9 mouse cellular contexts compared by ENCODE assay signal in genomic region chr7:130073388-130073787, GRCm38 (mm10).
DNase-seq lines count a peak whose midpoint lies in the region; ATAC-seq lines count a peak whose summit lies in the region.
"Had no signal": no experiment of that assay in that cellular context is flagged by ENCODE, and none has a peak within 500 bp of the region (broad histone marks: within the 10 kb centered on the region; RNA-seq: fewer than 3 reads in every experiment).

No protein-coding gene starts in this region.

- no peak overlapping the region for H3K27ac ChIP-seq in heart, embryonic 12.5 days (ENCODE audit: poor library complexity, severe bottlenecking)
- H3K27ac ChIP-seq in embryonic facial prominence, embryonic 11.5 days (replicated peaks; ENCODE audit: low read depth, low read length): peak overlapping the region; percentile 7
- H3K27ac ChIP-seq in intestine, embryonic 14.5 days (ENCODE audit: low read depth): peak overlapping the region; percentile 85
- H3K27ac ChIP-seq in midbrain, embryonic 12.5 days (replicated peaks): no peak overlapping the region

- no peaks in the 10 kb centered on the region for H3K36me3 ChIP-seq in heart, embryonic 12.5 days
- H3K36me3 ChIP-seq in embryonic facial prominence, embryonic 11.5 days (replicated peaks; ENCODE audit: control insufficient read depth, insufficient read depth, low read depth, low read length): no peaks in the 10 kb centered on the region
- H3K36me3 ChIP-seq in intestine, embryonic 14.5 days (ENCODE audit: control insufficient read depth, insufficient read depth, low read length): no peaks in the 10 kb centered on the region
- H3K36me3 ChIP-seq in midbrain, embryonic 12.5 days: no peaks in the 10 kb centered on the region

- no peak overlapping the region; the same call in 1 of the 2 replicates for H3K4me3 ChIP-seq in heart, embryonic 12.5 days
- no peak overlapping the region; the same call in 1 of the 2 replicates for H3K4me3 ChIP-seq in embryonic facial prominence, embryonic 11.5 days (ENCODE audit: low read depth, low read length)
- peak overlapping the region; percentile 17 for H3K4me3 ChIP-seq in intestine, embryonic 14.5 days (ENCODE audit: low read depth, low read length)
- H3K4me3 ChIP-seq in midbrain, embryonic 12.5 days: no peak overlapping the region

- no peak for ATAC-seq in heart, embryonic 12.5 days (ENCODE audit: insufficient number of reproducible peaks, low FRiP score)
- no peak for ATAC-seq in embryonic facial prominence, embryonic 11.5 days (replicated peaks; ENCODE audit: insufficient number of reproducible peaks, low FRiP score, low TSS enrichment, low read depth)
- ATAC-seq in intestine, embryonic 14.5 days (replicated peaks; ENCODE audit: low FRiP score, low TSS enrichment, low read depth): peak; percentile 48; the same call in 1 of the 2 replicates
- ATAC-seq in midbrain, embryonic 12.5 days (ENCODE audit: low FRiP score, low read depth): no peak

- 71% methylated on average over 11 of the region's 11 CpGs for whole genome bisulfite sequencing in heart, embryonic 12.5 days
- 45% methylated on average over 11 of the region's 11 CpGs for WGBS in embryonic facial prominence, embryonic 11.5 days
- 21% methylated on average over 11 of the region's 11 CpGs for WGBS in intestine, embryonic 14.5 days
- 73% methylated on average over 11 of the region's 11 CpGs for WGBS in midbrain, embryonic 12.5 days

- peaks cover 8% of the 10 kb centered on the region; the same call in 1 of the 2 replicates for H3K4me1 ChIP-seq in heart, embryonic 12.5 days (replicated peaks)
- H3K4me1 ChIP-seq in embryonic facial prominence, embryonic 11.5 days (ENCODE audit: control insufficient read depth, insufficient read depth, low read length): peaks cover 6% of the 10 kb centered on the region; the same call in 1 of the 2 replicates
- peaks cover 25% of the 10 kb centered on the region for H3K4me1 ChIP-seq in intestine, embryonic 14.5 days (replicated peaks; ENCODE audit: control insufficient read depth, insufficient read depth, low read length)
- peaks cover 13% of the 10 kb centered on the region for H3K4me1 ChIP-seq in midbrain, embryonic 12.5 days

- H3K4me2 ChIP-seq in heart, embryonic 12.5 days: peak overlapping the region; percentile 63
- peak overlapping the region; percentile 34; the same call in 1 of the 2 replicates for H3K4me2 ChIP-seq in embryonic facial prominence, embryonic 11.5 days (ENCODE audit: low read depth, low read length)
- H3K4me2 ChIP-seq in intestine, embryonic 14.5 days (ENCODE audit: low read length): peak overlapping the region; percentile 54
- peak overlapping the region; percentile 51 for H3K4me2 ChIP-seq in midbrain, embryonic 12.5 days (replicated peaks)

- intact Hi-C loops in heart, postnatal 36 days (cut with DNase I): no loop called here

- no peaks in the 10 kb centered on the region for H3K27me3 ChIP-seq in heart, embryonic 12.5 days (replicated peaks)
- H3K27me3 ChIP-seq in embryonic facial prominence, embryonic 11.5 days (ENCODE audit: control insufficient read depth, insufficient read depth, low read length): no peaks in the 10 kb centered on the region
- no peaks in the 10 kb centered on the region for H3K27me3 ChIP-seq in intestine, embryonic 14.5 days (replicated peaks; ENCODE audit: control insufficient read depth, insufficient read depth, low read length)
- H3K27me3 ChIP-seq in midbrain, embryonic 12.5 days: peaks cover 12% of the 10 kb centered on the region; the same call in 1 of the 2 replicates

- no peak overlapping the region for H3K9ac ChIP-seq in heart, embryonic 12.5 days
- H3K9ac ChIP-seq in embryonic facial prominence, embryonic 11.5 days (replicated peaks; ENCODE audit: low read length): no peak overlapping the region
- peak overlapping the region; percentile 22 for H3K9ac ChIP-seq in intestine, embryonic 14.5 days (ENCODE audit: low read length)
- no peak overlapping the region for H3K9ac ChIP-seq in midbrain, embryonic 12.5 days (replicated peaks)

- H3K9me3 ChIP-seq in heart, embryonic 12.5 days (replicated peaks): no peaks in the 10 kb centered on the region
- H3K9me3 ChIP-seq in embryonic facial prominence, embryonic 11.5 days (replicated peaks; ENCODE audit: control insufficient read depth, low read length): no peaks in the 10 kb centered on the region
- H3K9me3 ChIP-seq in intestine, embryonic 14.5 days (ENCODE audit: control insufficient read depth, low read length): no peaks in the 10 kb centered on the region
- no peaks in the 10 kb centered on the region for H3K9me3 ChIP-seq in midbrain, embryonic 12.5 days

- DNase-seq in heart, postnatal 36 days: no peak
- no peak for DNase-seq in embryonic facial prominence, embryonic 11.5 days (ENCODE audit: low spot score)
- DNase-seq in intestine, embryonic 14.5 days (ENCODE audit: low spot score): peak; percentile 71
- no peak for DNase-seq in embryo, embryonic 11 days
- no peak for DNase-seq in cerebellum, adult 11 months
- DNase-seq in retina, embryonic 14.5 days (ENCODE audit: low spot score): no peak
- DNase-seq: B cell, adult 2 months had no signal

Comparison
In these comparisons a context has a peak if more than half of its experiments do, and no peak if none do; other contexts are left out.
1. H3K27ac ChIP-seq: peak in embryonic facial prominence, embryonic 11.5 days (single experiment) and intestine, embryonic 14.5 days (single experiment); none in heart, embryonic 12.5 days (single experiment) and midbrain, embryonic 12.5 days (single experiment).
2. Peak in every context shown above with its lines, with median percentiles within 50 percentile points of each other: H3K4me2 ChIP-seq.